Mouse (Mus musculus) CH12.LX (cell line): ENCODE data around the gene Erg28. TPM values are rescaled to one million over a fixed set of nuclear protein-coding genes. Genes with fewer than 3 reads are reported as not detected.

Experiments used
- DNase-seq: peaks from one replicate; pipeline ENCODE4 v3.0.0-alpha.2; 2013; ENCODE audit errors: extremely low read depth
- H3K27ac ChIP-seq: 2 replicates; pipeline ENCODE4 v1.5.1; 2012; ENCODE audit warnings: low read depth, mild to moderate bottlenecking, control low read depth, moderate library complexity; ENCODE audit not compliant: insufficient read depth
- H3K27me3 ChIP-seq: replicated peaks from 2 replicates; pipeline ENCODE3; 2012; ENCODE audit warnings: inconsistent platforms
- H3K36me3 ChIP-seq, 2 experiments: replicated peaks in 1 of 2; 2 replicates each; pipeline versions ENCODE3 to v1.6.1; 2012; ENCODE audit warnings: inconsistent platforms in 1 of 2, low read length in 1 of 2, mild to moderate bottlenecking in 1 of 2, mixed read lengths in 1 of 2, moderate library complexity in 1 of 2; ENCODE audit not compliant: control insufficient read depth in 1 of 2, insufficient read depth in 1 of 2
- H3K4me1 ChIP-seq, 2 experiments: 2 replicates each; pipeline ENCODE4 v1.6.1; 2012; ENCODE audit warnings: inconsistent platforms in 1 of 2, moderate library complexity in 1 of 2; ENCODE audit not compliant: insufficient read depth in 2 of 2, control insufficient read depth in 1 of 2
- H3K4me2 ChIP-seq: 2 replicates; pipeline ENCODE4 v1.6.1; 2012; ENCODE audit warnings: low read depth, mild to moderate bottlenecking, control low read depth; ENCODE audit not compliant: poor library complexity, insufficient read depth, severe bottlenecking
- H3K4me3 ChIP-seq, 3 experiments: fragments of 150-350 bp in 1 of 3; sonication (generic) in 1 of 3; replicated peaks in 1 of 3; 2 replicates each; pipeline versions ENCODE3 to v1.5.1; 2011 to 2012; ENCODE audit warnings: low read depth in 2 of 3, low read length in 2 of 3, mild to moderate bottlenecking in 2 of 3, moderate library complexity in 2 of 3, control low read depth in 1 of 3, improper control_type of control experiment in 1 of 3, inconsistent platforms in 1 of 3, mixed read lengths in 1 of 3; ENCODE audit not compliant: poor library complexity in 1 of 3
- H3K79me2 ChIP-seq: replicated peaks from 2 replicates; pipeline ENCODE4 v1.6.1; 2012; ENCODE audit warnings: mild to moderate bottlenecking, moderate library complexity; ENCODE audit not compliant: control insufficient read depth, poor library complexity, insufficient read depth, severe bottlenecking; ENCODE audit errors: extremely low read depth
- H3K9ac ChIP-seq: 2 replicates; pipeline ENCODE4 v1.6.1; 2012; ENCODE audit warnings: low read depth, mild to moderate bottlenecking, control low read depth, moderate library complexity; ENCODE audit not compliant: insufficient read depth
- H3K9me3 ChIP-seq: replicated peaks from 2 replicates; pipeline ENCODE3; 2012; ENCODE audit warnings: low read length, inconsistent platforms, mixed read lengths
- CHD2 ChIP-seq: IDR thresholded peaks from 2 replicates; pipeline ENCODE4 v1.6.1; 2011; ENCODE audit warnings: low read length, improper control_type of control experiment
- E2F4 ChIP-seq: IDR thresholded peaks from 2 replicates; pipeline ENCODE4 v1.6.1; 2011; ENCODE audit warnings: low read depth, low read length, improper control_type of control experiment; ENCODE audit not compliant: insufficient replicate concordance
- ELF1 ChIP-seq: IDR thresholded peaks from 2 replicates; pipeline ENCODE4 v1.6.1; 2014; ENCODE audit warnings: low read depth, mild to moderate bottlenecking, inconsistent platforms, low read length, improper control_type of control experiment
- EP300 ChIP-seq: IDR thresholded peaks from 2 replicates; pipeline ENCODE4 v1.6.1; 2011; ENCODE audit warnings: low read length, improper control_type of control experiment
- HCFC1 ChIP-seq: IDR thresholded peaks from 2 replicates; pipeline ENCODE4 v1.6.1; 2012; ENCODE audit warnings: low read depth, mild to moderate bottlenecking, inconsistent platforms, low read length, improper control_type of control experiment
- IRF4 ChIP-seq: IDR thresholded peaks from 2 replicates; pipeline ENCODE4 v1.6.1; 2014; ENCODE audit warnings: low read depth, mild to moderate bottlenecking, inconsistent platforms, low read length, improper control_type of control experiment
- JUND ChIP-seq: conservative IDR thresholded peaks from 2 replicates; pipeline ENCODE4 v1.6.1; 2011; ENCODE audit warnings: low read depth, low read length, improper control_type of control experiment
- KAT2A ChIP-seq: IDR thresholded peaks from 2 replicates; pipeline ENCODE4 v1.6.1; 2012; ENCODE audit warnings: low read length, improper control_type of control experiment, inconsistent platforms; ENCODE audit not compliant: insufficient replicate concordance
- MAX ChIP-seq: IDR thresholded peaks from 2 replicates; pipeline ENCODE4 v1.6.1; 2011; ENCODE audit warnings: low read length, improper control_type of control experiment
- MAZ ChIP-seq: IDR thresholded peaks from 2 replicates; pipeline ENCODE4 v1.6.1; 2012; ENCODE audit warnings: low read depth, mild to moderate bottlenecking, inconsistent platforms, low read length, improper control_type of control experiment, moderate library complexity
- MEF2A ChIP-seq: IDR thresholded peaks from 2 replicates; pipeline ENCODE4 v1.6.1; 2014; ENCODE audit warnings: low read depth, mild to moderate bottlenecking, inconsistent platforms, low read length, improper control_type of control experiment, borderline replicate concordance
- MXI1 ChIP-seq: IDR thresholded peaks from 2 replicates; pipeline ENCODE4 v1.6.1; 2011; ENCODE audit warnings: mild to moderate bottlenecking, low read depth, low read length, improper control_type of control experiment
- MYC ChIP-seq: IDR thresholded peaks from 2 replicates; pipeline ENCODE4 v1.6.1; 2011; ENCODE audit warnings: low read depth, mild to moderate bottlenecking, improper control_type of control experiment, low read length
- NELFE ChIP-seq: IDR thresholded peaks from 2 replicates; pipeline ENCODE4 v1.6.1; 2011; ENCODE audit warnings: low read depth, low read length, improper control_type of control experiment
- NRF1 ChIP-seq: IDR thresholded peaks from 2 replicates; pipeline ENCODE4 v1.6.1; 2014; ENCODE audit warnings: low read depth, mild to moderate bottlenecking, inconsistent platforms, low read length, improper control_type of control experiment, moderate library complexity
- POLR2A ChIP-seq: IDR thresholded peaks from 2 replicates; pipeline ENCODE4 v1.6.1; 2011; ENCODE audit warnings: low read depth, mild to moderate bottlenecking, improper control_type of control experiment, low read length
- POLR2AphosphoS2 ChIP-seq: IDR thresholded peaks from 2 replicates; pipeline ENCODE4 v1.6.1; 2011; ENCODE audit warnings: low read depth, low read length, improper control_type of control experiment
- RCOR1 ChIP-seq: conservative IDR thresholded peaks from 2 replicates; pipeline ENCODE4 v1.6.1; 2012; ENCODE audit warnings: low read depth, mild to moderate bottlenecking, inconsistent platforms, low read length, improper control_type of control experiment
- SIN3A ChIP-seq: IDR thresholded peaks from 2 replicates; pipeline ENCODE4 v1.6.1; 2012; ENCODE audit warnings: low read length, improper control_type of control experiment, inconsistent platforms
- TBP ChIP-seq: conservative IDR thresholded peaks from 2 replicates; pipeline ENCODE4 v1.6.1; 2011; ENCODE audit warnings: low read depth, low read length, improper control_type of control experiment
- TCF12 ChIP-seq: IDR thresholded peaks from 2 replicates; pipeline ENCODE4 v1.6.1; 2014; ENCODE audit warnings: low read depth, mild to moderate bottlenecking, inconsistent platforms, low read length, improper control_type of control experiment
- UBTF ChIP-seq: IDR thresholded peaks from 2 replicates; pipeline ENCODE4 v1.6.1; 2012; ENCODE audit warnings: low read depth, mild to moderate bottlenecking, inconsistent platforms, low read length, improper control_type of control experiment, moderate library complexity
- ZC3H11A ChIP-seq: IDR thresholded peaks from 2 replicates; pipeline ENCODE4 v1.6.1; 2012; ENCODE audit warnings: low read depth, mild to moderate bottlenecking, inconsistent platforms, low read length, improper control_type of control experiment
- ZKSCAN1 ChIP-seq: IDR thresholded peaks from 2 replicates; pipeline ENCODE4 v1.6.1; 2012; ENCODE audit warnings: low read depth, inconsistent platforms, low read length, improper control_type of control experiment, borderline replicate concordance
- ZMIZ1 ChIP-seq: IDR thresholded peaks from 2 replicates; pipeline ENCODE4 v1.6.1; 2012; ENCODE audit warnings: low read depth, mild to moderate bottlenecking, inconsistent platforms, low read length, improper control_type of control experiment
- ZNF384 ChIP-seq: IDR thresholded peaks from 2 replicates; pipeline ENCODE4 v1.6.1; 2012; ENCODE audit warnings: low read depth, low read length, improper control_type of control experiment, inconsistent platforms
- dilution Hi-C: fragments of 300-500 bp; cut with MboI; formaldehyde crosslinking; loops from 2 replicates; pipeline ENCODE4 v1.14.3; 2020; ENCODE audit warnings: low sequenced_read_pairs; ENCODE audit not compliant: extremely low pct_unique_long_range_greater_than_20kb, extremely low pct_ligation_motif_present
- in situ Hi-C: fragments of 300-500 bp; cut with MboI; formaldehyde crosslinking; loops from 3 replicates; pipeline ENCODE4 v1.14.3; 2019; ENCODE audit warnings: low sequenced_read_pairs, low pct_ligation_motif_present, low pct_unique_long_range_greater_than_20kb, mixed read lengths
- polyA plus RNA-seq: library from polyadenylated mRNA; unstranded; fragments of >175 nt; gene quantifications from 2 replicates; pipeline ENCODE4 v1.2.1, GENCODE M21; 2012; ENCODE audit warnings: low read depth; ENCODE audit not compliant: insufficient read length
- total RNA-seq, 2 experiments: library from RNA; depleted of rRNA; stranded (reverse); fragments of 300-350 nt in 1 of 2; fragments of >200 nt in 1 of 2; gene quantifications; 2 replicates each; pipeline ENCODE4 v1.2.3; 2012 to 2014

Erg28 gene
- total RNA-seq (2012; rRNA removed): 83.6 and 91.5 TPM in 2 replicates
- total RNA-seq (2014; rRNA removed): 246 and 318 TPM in 2 replicates
- 124 and 143 TPM in 2 replicates for polyA plus RNA-seq

DNA sequence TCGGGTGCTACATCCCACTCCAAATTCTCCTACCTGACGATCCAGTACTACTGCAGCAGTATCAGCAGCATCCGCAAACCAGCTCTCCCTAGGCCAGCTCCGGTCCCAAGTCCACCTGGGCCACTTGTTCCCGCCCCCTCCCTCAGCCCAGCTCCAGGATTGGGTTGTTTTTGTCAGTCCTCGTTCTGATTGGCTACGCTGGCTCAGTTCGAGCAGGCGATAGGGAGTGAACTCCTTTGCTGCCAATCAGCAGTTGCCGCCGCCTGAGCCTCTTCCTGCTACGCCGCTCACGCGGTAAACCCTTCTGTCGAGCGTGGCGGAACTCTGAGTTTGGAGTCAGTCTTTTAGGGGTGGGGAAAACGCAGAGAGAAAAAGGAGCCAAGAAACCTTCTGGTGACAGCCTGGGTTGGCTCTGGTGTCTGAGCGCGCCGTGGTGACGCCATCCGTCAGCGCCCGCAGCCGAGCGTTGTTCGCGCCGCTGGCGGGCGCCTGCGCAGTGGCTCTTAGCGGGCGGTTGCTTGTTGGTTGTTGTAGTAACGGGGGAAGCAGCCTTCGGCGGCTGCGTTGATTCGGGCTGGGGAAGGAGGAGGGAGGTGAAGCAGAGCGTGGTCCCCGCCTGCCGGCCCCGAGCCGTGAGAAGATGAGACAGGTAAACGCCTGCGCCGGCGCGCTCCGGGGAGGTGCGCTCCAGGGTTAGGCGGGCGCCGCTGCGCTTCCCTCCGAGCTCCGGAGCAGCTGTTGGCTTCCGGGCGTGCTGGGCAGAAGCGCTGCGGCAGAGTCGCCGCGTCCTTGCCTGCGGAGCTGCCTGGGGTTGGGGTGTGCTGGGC lies at the start of gene Erg28, which contains the start of gene Ttll5:
Erg28 (minus strand) TSS at position 113 of the 827 bp plus-strand sequence.
Ttll5 (plus strand) TSS at position 222 of the 827 bp plus-strand sequence.
- Histone ChIP-seq H3K27ac (peak within 1 kb of the TSS; percentile 67), H3K9me3 (no peaks in the 10 kb centered on the region), H3K36me3 (peaks cover 13 to 54% of the 10 kb centered on the region in 2 experiments), H3K9ac (peak within 1 kb of the TSS; percentile 28), H3K79me2 (peaks cover 19% of the 10 kb centered on the region), H3K4me1 (peaks cover 4 to 24% of the 10 kb centered on the region in 2 experiments; a peak in 2 of 4 replicates), H3K4me3 (peak within 1 kb of the TSS; percentile 74 to 98 (median 84)), H3K4me2 (peak within 1 kb of the TSS; percentile 97), H3K27me3 (no peaks in the 10 kb centered on the region)
- in situ Hi-C loops (loop anchor here (5.0 kb wide), 1 partner anchor 137 kb away; the partner anchor contains the start of gene Batf), dilution Hi-C loops (no loop called here)
- peak; percentile 74 for TF ChIP-seq MXI1
- TF ChIP-seq MAZ: no peak
- TF ChIP-seq NELFE: peak; percentile 70; the same call in 1 of the 2 replicates
- peak; percentile 75; the same call in 1 of the 2 replicates for TF ChIP-seq MYC
- 0 out of 2 replicates have a peak, but pooled peaks have one; percentile 42 for TF ChIP-seq IRF4
- TF ChIP-seq JUND: no peak
- TF ChIP-seq KAT2A: 0 out of 2 replicates have a peak, but pooled peaks have one; percentile 63
- TF ChIP-seq TBP: peak; percentile 43
- peak; percentile 34; the same call in 1 of the 2 replicates for TF ChIP-seq TCF12
- peak; percentile 68 for TF ChIP-seq POLR2A
- TF ChIP-seq NRF1: peak; percentile 96
- TF ChIP-seq MAX: peak; percentile 36; the same call in 1 of the 2 replicates
- peak; percentile 72 for TF ChIP-seq SIN3A
- no peak for TF ChIP-seq EP300
- no peak for TF ChIP-seq MEF2A
- TF ChIP-seq CHD2: peak; percentile 84
- 0 out of 2 replicates have a peak, but pooled peaks have one; percentile 81 for TF ChIP-seq E2F4
- TF ChIP-seq POLR2AphosphoS2: 0 out of 2 replicates have a peak, but pooled peaks have one; percentile 38
- no peak for TF ChIP-seq ZNF384
- peak; percentile 72; the same call in 1 of the 2 replicates for TF ChIP-seq ZMIZ1
- no peak for TF ChIP-seq RCOR1
- TF ChIP-seq ZKSCAN1: no peak
- peak; percentile 85 for TF ChIP-seq HCFC1
- TF ChIP-seq ZC3H11A: no peak
- peak; percentile 82; the same call in 1 of the 2 replicates for TF ChIP-seq UBTF
- TF ChIP-seq ELF1: peak; percentile 85
- peak; percentile 95 for DNase-seq
